Mouse (Mus musculus) liver, adult 2 months (tissue): Measurements from ENCODE around the gene Lmx1a.

Experiments
- CTCF ChIP-seq: fragments of 200-500 bp; IDR thresholded peaks from 2 replicates; pipeline ENCODE4 v1.5.1; 2011; ENCODE audit warnings: low read depth, low read length, control low read depth
- POLR2A ChIP-seq: fragments of 200-500 bp; IDR thresholded peaks from 2 replicates; pipeline ENCODE4 v1.6.1; 2011; ENCODE audit warnings: low read length, control low read depth; ENCODE audit not compliant: insufficient read depth; ENCODE audit errors: extremely low read depth

- TF ChIP-seq CTCF, result no peak
- TF ChIP-seq POLR2A, result no peak
These were observed 142.6 kb downstream of the Lmx1a start for GRCm38 (mm10) chr1:167831601-167832000.
